Mouse (Mus musculus) inflammation-experienced regulatory T-cells (primary cell): ENCODE data around the gene Prss48. TPM values are rescaled to one million over a fixed set of nuclear protein-coding genes. Genes with fewer than 3 reads are reported as not detected.

ENCODE experiments used
- polyA plus RNA-seq, 2 experiments: library from polyadenylated mRNA; unstranded; fragments of 100-300 nt; shearing (Covaris generic); gene quantifications; one replicate each; pipeline ENCODE4 v1.2.1; 2017

The Prss48 gene
- polyA plus RNA-seq: not detected

GRCm38 (mm10) chr3:86002423-86002822, at the start of gene Prss48:
TSS of gene Prss48 (minus strand) at chr3:86002491.

DNA sequence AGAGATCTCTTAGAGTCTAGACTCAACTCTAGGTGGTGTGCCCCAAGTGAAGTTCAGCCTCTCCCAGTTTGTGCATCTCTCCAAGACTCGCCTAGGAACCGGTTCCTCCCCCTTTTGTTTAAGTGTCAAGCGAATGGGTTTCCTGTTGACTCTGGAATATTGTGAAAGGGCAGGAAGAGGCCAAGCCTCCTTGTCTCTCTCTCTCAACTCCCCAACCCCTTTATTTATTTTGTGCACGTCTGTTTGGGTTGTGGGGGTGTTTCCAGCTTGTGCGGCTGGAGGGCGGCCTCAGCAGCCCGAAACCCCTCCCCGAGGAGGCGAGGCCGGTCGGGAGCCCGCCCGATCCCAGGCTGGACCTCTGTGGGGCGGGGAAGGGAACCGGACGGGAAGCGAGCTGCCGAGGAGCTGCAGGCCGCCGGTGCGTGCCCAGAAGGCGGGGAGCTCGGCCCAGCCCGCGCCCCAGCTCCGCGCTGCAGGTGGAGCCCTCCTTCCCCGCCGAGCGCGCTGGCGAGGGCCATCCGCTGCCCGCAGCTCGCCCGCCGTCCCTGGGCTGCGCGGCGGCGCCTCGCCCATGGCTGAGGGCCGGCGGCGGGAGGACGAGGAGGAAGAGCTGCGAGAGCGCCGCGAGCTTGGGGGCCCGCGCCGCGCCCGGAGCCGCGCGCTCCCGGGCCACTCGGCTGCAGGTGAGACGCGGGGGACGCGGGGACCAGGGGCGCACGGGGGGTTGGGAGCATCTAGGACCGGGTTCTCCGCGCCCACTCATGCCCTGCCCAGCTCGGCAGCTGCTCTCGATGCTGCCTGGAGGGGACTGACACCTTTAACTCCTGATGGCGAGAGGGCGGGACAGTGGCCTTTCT, 31.3 kb downstream of the Prss48 start, which contains the start of gene Sh3d19:
TSS of gene Sh3d19 (plus strand) at position 368 of the 857 bp plus-strand sequence.

Other genes with a start within 250 kb of the Prss48 start
- gene Fam160a1, start 185.2 kb downstream of the Prss48 start, polyA plus RNA-seq: 1 to 10 TPM in 1 of 2 experiments, under 1 TPM in 1; 0.73 to 8.6 TPM
- gene Glt28d2, start 115.0 kb downstream of the Prss48 start, polyA plus RNA-seq: 1 to 10 TPM; 1.2 to 3.6 TPM
- 10 to 100 TPM in 1 of 2 experiments, 1 to 10 TPM in 1; 1.0 to 14.2 TPM for gene Gm37240, start 115.0 kb downstream of the Prss48 start, polyA plus RNA-seq
- 1 to 10 TPM; 2.8 TPM for gene Sh3d19, start 31.4 kb downstream of the Prss48 start, polyA plus RNA-seq
- 1,000 to 10,000 TPM in 1 of 2 experiments, 100 to 1,000 TPM in 1; 908 to 1,661 TPM for gene Rps3a1, start 140.2 kb upstream of the Prss48 start, polyA plus RNA-seq
- 10 to 100 TPM; 10.5 to 25.3 TPM for gene Lrba, start 222.2 kb upstream of the Prss48 start, polyA plus RNA-seq